Mouse (Mus musculus) erythroblast, embryonic 14.5 days (primary cell): ENCODE measurements around the gene Stxbp4.

Experiments
- GATA1 ChIP-seq: IDR thresholded peaks from 2 replicates; pipeline ENCODE4 v1.6.1; 2012; ENCODE audit warnings: low read length, inconsistent platforms, mixed read lengths
- TAL1 ChIP-seq: IDR thresholded peaks from 3 replicates; pipeline ENCODE4 v1.6.1; 2012; ENCODE audit warnings: low read length, inconsistent platforms, mixed read lengths

DNA sequence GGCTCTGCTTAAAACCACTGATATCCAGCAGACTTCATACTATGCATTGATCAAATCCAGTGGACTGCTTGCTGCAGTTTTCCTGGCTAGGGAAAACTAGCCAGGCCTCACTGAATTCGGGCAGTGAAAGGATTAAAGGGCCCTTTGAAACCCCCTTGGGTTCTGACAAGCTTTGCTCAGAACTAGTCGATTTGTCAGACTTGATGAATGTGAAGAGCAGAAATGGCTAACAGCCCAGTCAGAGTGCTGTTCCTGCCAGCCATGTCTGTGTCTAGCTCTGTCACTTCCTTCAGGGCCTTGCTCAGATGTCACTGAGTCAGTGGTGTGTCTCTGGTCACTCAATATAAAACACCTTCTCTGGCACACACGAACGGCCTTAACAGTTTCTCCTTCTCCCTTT, 136.0 kb downstream of the Stxbp4 start:
- no peak for TF ChIP-seq GATA1
- no peak for TF ChIP-seq TAL1
